18 mouse cellular contexts compared by ENCODE assay signal in genomic region chr7:27735457-27735856, GRCm38 (mm10). TPM values are rescaled to one million over a fixed set of nuclear protein-coding genes. Genes with fewer than 3 reads are reported as not detected.
DNase-seq lines count a peak whose midpoint lies in the region; ATAC-seq and TF ChIP-seq lines count a peak whose summit lies in the region.
"Had no signal": no experiment of that assay in that cellular context is flagged by ENCODE, and none has a peak within 500 bp of the region (broad histone marks: within the 10 kb centered on the region; RNA-seq: fewer than 3 reads in every experiment).

No protein-coding gene starts in this region.

- no peaks in the 10 kb centered on the region; the same call in 1 of the 2 replicates for H3K36me3 ChIP-seq in testis, adult 2 months (ENCODE audit: control insufficient read depth, insufficient read depth, low read length)
- H3K36me3 ChIP-seq in forebrain, postnatal 0 days (ENCODE audit: insufficient read depth) = peaks cover 22% of the 10 kb centered on the region
- H3K36me3 ChIP-seq in midbrain, embryonic 13.5 days = peaks cover 27% of the 10 kb centered on the region

- no peak for DNase-seq in testis, postnatal 14 days (ENCODE audit: low spot score)
- peak; percentile 52 for DNase-seq in forebrain, postnatal 0 days
- no peak for DNase-seq in B cell, adult 2 months
- no peak for DNase-seq in thymus, postnatal 25 days
- no peak for DNase-seq in kidney, adult 8-10 months
- DNase-seq in gastrocnemius, postnatal 4 days (ENCODE audit: low spot score in 2 of 2) = no peak
- DNase-seq: adrenal gland, postnatal 10 days; cerebellum, adult 11-12 months; kidney, postnatal 4 days; liver; lung, postnatal 10 days; spleen, adult 18-20 months; thymus, adult 2 months had no signal

- no peaks in the 10 kb centered on the region for H3K27me3 ChIP-seq in testis, adult 2 months (ENCODE audit: control insufficient read depth, insufficient read depth, low read length)
- no peaks in the 10 kb centered on the region for H3K27me3 ChIP-seq in forebrain, postnatal 0 days (ENCODE audit: insufficient read depth, low read length)
- H3K27me3 ChIP-seq in midbrain, embryonic 13.5 days = no peaks in the 10 kb centered on the region
- H3K27me3 ChIP-seq: embryonic facial prominence, embryonic 13.5 days; heart, embryonic 15.5 days; intestine, embryonic 15.5 days had no signal

- no peak for TF ChIP-seq CTCF in testis, adult 2 months (IDR thresholded peaks at IDR 0.05; ENCODE audit: control insufficient read depth, insufficient read depth, insufficient replicate concordance, low read depth, low read length)
- no peak for TF ChIP-seq CTCF in forebrain, postnatal 0 days (IDR thresholded peaks at IDR 0.05; ENCODE audit: low read depth)

- 12% methylated on average over 5 of the region's 5 CpGs for WGBS in forebrain, postnatal 0 days
- WGBS in midbrain, embryonic 13.5 days = 8% methylated on average over 5 of the region's 5 CpGs

- no peaks in the 10 kb centered on the region for H3K9me3 ChIP-seq in forebrain, postnatal 0 days (ENCODE audit: low read length)
- no peaks in the 10 kb centered on the region for H3K9me3 ChIP-seq in midbrain, embryonic 13.5 days
- H3K9me3 ChIP-seq: embryonic facial prominence, embryonic 13.5 days; heart, embryonic 15.5 days; intestine, embryonic 15.5 days had no signal

- peak; percentile 44; the same call in 1 of the 2 replicates for ATAC-seq in forebrain, postnatal 0 days
- no peak for ATAC-seq in midbrain, embryonic 13.5 days
- ATAC-seq: intestine, embryonic 15.5 days had no signal

- H3K4me3 ChIP-seq in testis, adult 2 months (ENCODE audit: control insufficient read depth, low read depth, low read length) = peak overlapping the region; percentile 68
- no peak overlapping the region; the same call in 1 of the 2 replicates for H3K4me3 ChIP-seq in forebrain, postnatal 0 days (ENCODE audit: low read depth, low read length)
- peak overlapping the region; percentile 8 for H3K4me3 ChIP-seq in midbrain, embryonic 13.5 days (replicated peaks)
- H3K4me3 ChIP-seq: embryonic facial prominence, embryonic 13.5 days; heart, embryonic 15.5 days; intestine, embryonic 15.5 days had no signal

- no peak overlapping the region for H3K27ac ChIP-seq in testis, adult 2 months (ENCODE audit: control insufficient read depth, insufficient read depth, low read depth, low read length)
- peak overlapping the region; percentile 80 for H3K27ac ChIP-seq in forebrain, postnatal 0 days (ENCODE audit: low read depth, low read length)
- H3K27ac ChIP-seq in midbrain, embryonic 13.5 days = peak overlapping the region; percentile 99
- H3K27ac ChIP-seq: embryonic facial prominence, embryonic 13.5 days; heart, embryonic 15.5 days; intestine, embryonic 15.5 days had no signal

- no peak for TF ChIP-seq POLR2A in testis, adult 2 months (IDR thresholded peaks at IDR 0.05; ENCODE audit: control insufficient read depth, low read depth, low read length)

- no peaks in the 10 kb centered on the region for H3K4me1 ChIP-seq in testis, adult 2 months (ENCODE audit: control insufficient read depth, insufficient read depth, low read length)
- peaks cover 30% of the 10 kb centered on the region for H3K4me1 ChIP-seq in forebrain, postnatal 0 days (ENCODE audit: insufficient read depth)
- H3K4me1 ChIP-seq in midbrain, embryonic 13.5 days (replicated peaks) = peaks cover 36% of the 10 kb centered on the region

- H3K9ac ChIP-seq in forebrain, postnatal 0 days = peak overlapping the region; percentile 33; the same call in 1 of the 2 replicates
- H3K9ac ChIP-seq in midbrain, embryonic 13.5 days (replicated peaks) = peak overlapping the region; percentile 58
- H3K9ac ChIP-seq: embryonic facial prominence, embryonic 13.5 days; heart, embryonic 15.5 days; intestine, embryonic 15.5 days had no signal

- peak overlapping the region; percentile 38 for H3K4me2 ChIP-seq in forebrain, postnatal 0 days (ENCODE audit: low read depth)
- H3K4me2 ChIP-seq in midbrain, embryonic 13.5 days (replicated peaks) = peak overlapping the region; percentile 56
- H3K4me2 ChIP-seq: embryonic facial prominence, embryonic 13.5 days; heart, embryonic 15.5 days; intestine, embryonic 15.5 days had no signal

RNA-seq across cellular contexts. Expression of gene Zfp60, which starts 4.3 kb away (rescaled TPM):
- polyA plus RNA-seq in testis, adult 2 months (2012; rRNA removed) = 4.7 and 8.0 TPM in 2 replicates
- 41.3 and 46.0 TPM in 2 replicates for total RNA-seq in forebrain, postnatal 0 days (2014; rRNA removed)
- 24.3 and 44.3 TPM in 2 replicates for polyA plus RNA-seq in forebrain, postnatal 0 days (2015; fragmentation: Nextera tagmentation; extraction: Ambion mirVana)
- 142 and 143 TPM in 2 replicates for polyA plus RNA-seq in midbrain, embryonic 13.5 days (2015; fragmentation: Nextera tagmentation; extraction: Ambion mirVana)
- total RNA-seq in gastrocnemius, postnatal 4 days (2021) = 10 to 100 TPM; 10.9 to 12.8 TPM

RNA-seq across cellular contexts. Expression of gene Zfp607b, which starts 46.3 kb away (rescaled TPM):
- 27.7 and 38.1 TPM in 2 replicates for polyA plus RNA-seq in testis, adult 2 months (2012; rRNA removed)
- 8.5 and 10.6 TPM in 2 replicates for total RNA-seq in forebrain, postnatal 0 days (2014; rRNA removed)
- polyA plus RNA-seq in forebrain, postnatal 0 days (2015; fragmentation: Nextera tagmentation; extraction: Ambion mirVana) = 5.7 and 6.5 TPM in 2 replicates
- polyA plus RNA-seq in midbrain, embryonic 13.5 days (2015; fragmentation: Nextera tagmentation; extraction: Ambion mirVana) = 12.8 and 13.2 TPM in 2 replicates
- total RNA-seq in gastrocnemius, postnatal 4 days (2021) = 1 to 10 TPM; 1.4 to 2.1 TPM
